ENCODE assay signal across 7 mouse cellular contexts in the genomic region with DNA sequence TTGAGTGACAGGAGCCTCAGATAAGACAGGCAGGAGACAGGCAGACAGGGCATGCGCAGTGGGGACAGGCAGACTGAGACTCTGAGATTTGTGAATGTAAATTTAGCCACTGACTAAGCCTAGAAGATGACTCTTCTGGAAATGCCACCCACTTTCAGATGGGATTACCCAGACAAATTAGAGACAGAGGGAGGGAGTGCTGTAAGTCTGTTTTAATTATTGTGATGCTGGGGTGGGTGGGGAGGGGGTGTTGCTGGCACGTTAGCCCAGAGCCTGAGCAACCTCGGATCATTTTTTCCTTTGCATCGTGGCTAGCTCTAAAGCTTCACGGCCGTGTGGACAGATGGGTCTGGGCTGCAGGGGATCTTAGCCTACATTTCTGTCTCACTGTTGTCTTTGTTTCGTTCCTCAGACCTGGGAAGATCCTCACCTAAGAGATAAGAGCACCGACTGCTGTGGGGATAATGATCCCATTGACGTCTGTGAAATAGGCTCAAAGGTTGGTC. TPM values are rescaled to one million over a fixed set of nuclear protein-coding genes. Genes with fewer than 3 reads are reported as not detected.
DNase-seq lines count a peak whose midpoint lies in the region; ATAC-seq and TF ChIP-seq lines count a peak whose summit lies in the region.

No protein-coding gene starts in this region.

- no peak for TF ChIP-seq CTCF in MEL (IDR thresholded peaks at IDR 0.05 in 2 of 3, conservative IDR thresholded peaks at IDR 0.05 in 1 of 3; ENCODE audit: control insufficient read depth in 1 of 3, insufficient read depth in 1 of 3, low read depth in 2 of 3, low read length in 3 of 3, poor library complexity in 1 of 3, severe bottlenecking in 1 of 3)

- 31% methylated on average over 9 of the region's 9 CpGs for WGBS in heart, embryonic 11.5 days (ENCODE audit: insufficient replicate concordance)

- H3K27ac ChIP-seq in MEL (ENCODE audit: control insufficient read depth, low read depth, low read length), result no peak overlapping the region
- peak overlapping the region; percentile 80 for H3K27ac ChIP-seq in heart, embryonic 11.5 days (ENCODE audit: low read depth, low read length)

- no peak for TF ChIP-seq EP300 in MEL (IDR thresholded peaks at IDR 0.05; ENCODE audit: low read depth in 1 of 2, low read length in 2 of 2)

- TF ChIP-seq RAD21 in MEL (IDR thresholded peaks at IDR 0.05; ENCODE audit: low read depth, low read length), result no peak

- no peak overlapping the region for H3K9ac ChIP-seq in MEL (ENCODE audit: control insufficient read depth, low read depth, low read length, poor library complexity, severe bottlenecking)
- H3K9ac ChIP-seq in heart, embryonic 11.5 days (ENCODE audit: low read depth, low read length), result 0 out of 2 replicates have a peak overlapping the region, but pooled peaks have one; percentile 43

- DNase-seq in MEL (ENCODE audit: low read depth, low spot score), result no peak
- DNase-seq in cerebellum, adult 9-10 months, result peak; percentile 31
- DNase-seq in left cerebral cortex, adult 18-20 months (ENCODE audit: low spot score in 2 of 2), result peak; percentile 69 to 78
- DNase-seq in right cerebral cortex, postnatal 4 days, result peak; percentile 58
- no peak for DNase-seq in urinary bladder, postnatal 10 days (ENCODE audit: low spot score)

- no peaks in the 10 kb centered on the region for H3K27me3 ChIP-seq in MEL (ENCODE audit: control insufficient read depth in 1 of 2, insufficient read depth in 2 of 2, low read length in 2 of 2)
- H3K27me3 ChIP-seq in heart, embryonic 11.5 days (ENCODE audit: control insufficient read depth, insufficient read depth, low read length), result no peaks in the 10 kb centered on the region

- ATAC-seq in heart, embryonic 11.5 days (replicated peaks; ENCODE audit: insufficient number of reproducible peaks, low FRiP score, low TSS enrichment), result no peak
- no peak for ATAC-seq in megakaryocyte-erythroid progenitor cell, adult 5-6 weeks (replicated peaks; ENCODE audit: low FRiP score, low TSS enrichment, poor library complexity, severe bottlenecking)

- no peaks in the 10 kb centered on the region for H3K9me3 ChIP-seq in MEL (replicated peaks; ENCODE audit: insufficient read depth, low read length)
- no peaks in the 10 kb centered on the region for H3K9me3 ChIP-seq in heart, embryonic 11.5 days (replicated peaks; ENCODE audit: control insufficient read depth, low read length)

- H3K4me1 ChIP-seq in MEL (ENCODE audit: control insufficient read depth in 1 of 2, insufficient read depth in 2 of 2, low read length in 2 of 2), result peaks cover 0 to 13% of the 10 kb centered on the region in 2 experiments; a peak in 2 of 4 replicates
- peaks cover 16% of the 10 kb centered on the region for H3K4me1 ChIP-seq in heart, embryonic 11.5 days (ENCODE audit: control insufficient read depth, insufficient read depth, low read length)

- peaks cover 0 to 6% of the 10 kb centered on the region in 2 experiments; a peak in 2 of 4 replicates for H3K36me3 ChIP-seq in MEL (ENCODE audit: control insufficient read depth in 1 of 2, insufficient read depth in 2 of 2, low read length in 2 of 2)
- peaks cover 3% of the 10 kb centered on the region for H3K36me3 ChIP-seq in heart, embryonic 11.5 days (ENCODE audit: control insufficient read depth, insufficient read depth, low read length)

- no peaks in the 10 kb centered on the region for H3K79me2 ChIP-seq in MEL (ENCODE audit: control insufficient read depth, insufficient read depth, low read length, poor library complexity)

- TF ChIP-seq POLR2A in MEL (IDR thresholded peaks at IDR 0.05; ENCODE audit: control insufficient read depth in 1 of 2, insufficient read depth in 1 of 2, low read depth in 1 of 2, low read length in 2 of 2, poor library complexity in 1 of 2), result no peak

- H3K4me3 ChIP-seq in MEL (ENCODE audit: control insufficient read depth in 1 of 2, insufficient read depth in 1 of 2, low read depth in 2 of 2, low read length in 2 of 2), result no peak overlapping the region
- peak overlapping the region; percentile 14; the same call in 1 of the 2 replicates for H3K4me3 ChIP-seq in heart, embryonic 11.5 days (ENCODE audit: low read depth, low read length)

- H3K4me2 ChIP-seq in heart, embryonic 11.5 days, result peak overlapping the region; percentile 51

TF ChIP-seq in MEL, 35 proteins besides CTCF, POLR2A, EP300 and RAD21:
- TF ChIP-seq ZKSCAN1 (IDR thresholded peaks at IDR 0.05; ENCODE audit: low read depth, low read length), result no peak
- no peak for TF ChIP-seq MAX (IDR thresholded peaks at IDR 0.05; ENCODE audit: low read length)
- no peak for TF ChIP-seq SMC3 (IDR thresholded peaks at IDR 0.05; ENCODE audit: low read depth, low read length)
- no peak for TF ChIP-seq MYB (IDR thresholded peaks at IDR 0.05; ENCODE audit: low read depth, low read length)
- no peak for TF ChIP-seq JUND (IDR thresholded peaks at IDR 0.05; ENCODE audit: low read depth, low read length)
- no peak for TF ChIP-seq KAT2A (conservative IDR thresholded peaks at IDR 0.05; ENCODE audit: low read depth, low read length)
- TF ChIP-seq NRF1 (IDR thresholded peaks at IDR 0.05; ENCODE audit: insufficient read depth, low read depth, low read length, poor library complexity, severe bottlenecking), result 0 out of 2 replicates have a peak, but pooled peaks have one; percentile 29
- no peak for TF ChIP-seq POLR2AphosphoS2 (IDR thresholded peaks at IDR 0.05; ENCODE audit: low read length)

RNA-seq across cellular contexts. Expression of a gene that starts 29.0 kb away (rescaled TPM):
- total RNA-seq in MEL (2012; rRNA removed), result 34.7 and 36.3 TPM in 2 replicates
- 10 to 100 TPM in 1 of 2 experiments, not detected in 1; 33.6 TPM for polyA plus RNA-seq in MEL (2012; ENCODE audit: insufficient read depth in 1 of 2, insufficient read length in 2 of 2, low read depth in 1 of 2, low replicate concordance in 2 of 2, missing spikeins in 1 of 2)
- polyA plus RNA-seq in heart, embryonic 11.5 days (2014; fragmentation: Nextera tagmentation; extraction: Ambion mirVana), result 98.5 and 105 TPM in 2 replicates
- 10 to 100 TPM; 50.7 to 51.8 TPM for total RNA-seq in left cerebral cortex, adult 18-20 months (2021)
- 62.3 and 99.2 TPM in 2 replicates for total RNA-seq in megakaryocyte-erythroid progenitor cell, adult 5-6 weeks (2014; fragmentation: Nextera tagmentation)
- 109 and 119 TPM in 2 replicates for total RNA-seq in megakaryocyte-erythroid progenitor cell, adult 5-6 weeks (2017)

Comparison
In these comparisons a context has a peak if more than half of its experiments do, and no peak if none do; other contexts are left out.
1. DNase-seq: peak in cerebellum, adult 9-10 months (single experiment), left cerebral cortex, adult 18-20 months (2 of 2) and right cerebral cortex, postnatal 4 days (single experiment); none in MEL (single experiment) and urinary bladder, postnatal 10 days (single experiment).